Mouse (Mus musculus) intestine, postnatal 0 days (tissue): Measurements from ENCODE around the gene Xdh. TPM values are rescaled to one million over a fixed set of nuclear protein-coding genes. Genes with fewer than 3 reads are reported as not detected.

Experiments used
- ATAC-seq: fragments of 200-750 bp; cut with Nextera tagmentation; 2 replicates; pipeline ENCODE4 v1.8.0; 2017; ENCODE audit warnings: mild to moderate bottlenecking, moderate TSS enrichment, moderate library complexity
- H3K27ac ChIP-seq: fragments of 300-500 bp; sonication (generic); 2 replicates; pipeline ENCODE4 v1.5.1; 2014; ENCODE audit warnings: mild to moderate bottlenecking, low read depth, low read length, moderate library complexity
- H3K27me3 ChIP-seq: fragments of 300-500 bp; sonication (generic); replicated peaks from 2 replicates; pipeline ENCODE4 v1.6.1; 2014; ENCODE audit warnings: low read length, mixed read lengths; ENCODE audit not compliant: control insufficient read depth, insufficient read depth
- H3K36me3 ChIP-seq: fragments of 300-500 bp; sonication (generic); 2 replicates; pipeline ENCODE4 v1.6.1; 2014; ENCODE audit warnings: mild to moderate bottlenecking, moderate library complexity; ENCODE audit not compliant: control insufficient read depth, insufficient read depth
- H3K4me1 ChIP-seq: fragments of 300-500 bp; sonication (generic); replicated peaks from 2 replicates; pipeline ENCODE4 v1.6.1; 2014; ENCODE audit warnings: antibody characterized with exemption, low read length, mixed read lengths; ENCODE audit not compliant: control insufficient read depth, insufficient read depth
- H3K4me2 ChIP-seq: fragments of 300-500 bp; sonication (generic); replicated peaks from 2 replicates; pipeline ENCODE4 v1.6.1; 2014; ENCODE audit warnings: low read depth, mild to moderate bottlenecking, moderate library complexity
- H3K4me3 ChIP-seq: fragments of 300-500 bp; sonication (generic); 2 replicates; pipeline ENCODE4 v1.5.1; 2014; ENCODE audit warnings: low read depth, low read length
- H3K9ac ChIP-seq: fragments of 300-500 bp; sonication (generic); 2 replicates; pipeline ENCODE4 v1.6.1; 2014; ENCODE audit warnings: mild to moderate bottlenecking, low read depth, low read length
- H3K9me3 ChIP-seq: fragments of 300-500 bp; sonication (generic); 2 replicates; pipeline ENCODE4 v1.6.1; 2016; ENCODE audit warnings: mixed run types; ENCODE audit not compliant: control insufficient read depth
- CTCF ChIP-seq: sonication (generic); IDR thresholded peaks from 2 replicates; pipeline ENCODE4 v1.5.1; 2016; ENCODE audit warnings: low read depth, mild to moderate bottlenecking, control low read depth, antibody characterized with exemption, moderate library complexity
- WGBS: fragments of 180-500 bp; shearing (Covaris S2); extraction: QIAGEN DNeasy Blood & Tissue Kit; methylation state at CpG from one replicate; pipeline ENCODE4 v1.1.7; 2014; 5-methylcytosine and 5-hydroxymethylcytosine counted together
- polyA plus RNA-seq: library from polyadenylated mRNA; unstranded; fragments of >200 nt; fragmentation: Nextera tagmentation; extraction: Ambion mirVana; gene quantifications from 2 replicates; pipeline ENCODE4 v1.2.1, GENCODE M21; 2015

The Xdh gene
- polyA plus RNA-seq, 1 experiment from 2014 or later: 42.9 TPM

DNA sequence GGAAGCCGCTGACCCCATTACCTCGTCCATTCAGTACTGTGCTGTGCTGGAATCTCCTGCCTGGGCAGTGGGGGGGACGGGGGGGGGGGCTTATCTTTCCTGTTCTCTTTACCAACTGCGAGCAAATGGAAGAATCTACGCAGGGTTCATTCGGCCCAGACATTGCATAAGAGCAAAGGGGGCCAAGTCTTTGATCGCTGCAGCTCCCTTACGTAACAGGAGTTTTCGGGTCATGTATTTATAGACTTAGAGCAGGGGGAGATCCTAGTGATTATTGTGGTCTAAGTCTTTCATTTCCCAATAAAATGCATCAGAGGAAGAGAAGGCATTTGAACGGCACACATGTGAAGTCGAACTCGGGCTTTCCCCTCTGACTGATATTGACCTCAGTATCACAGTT is 66.7 kb downstream of the Xdh start:
- Histone ChIP-seq H3K27me3 (no peaks in the 10 kb centered on the region; the same call in 1 of the 2 replicates), H3K27ac (no peak overlapping the region), H3K9me3 (no peaks in the 10 kb centered on the region), H3K4me1 (no peaks in the 10 kb centered on the region), H3K36me3 (no peaks in the 10 kb centered on the region; the same call in 1 of the 2 replicates), H3K4me3 (no peak overlapping the region), H3K9ac (no peak overlapping the region), H3K4me2 (no peak overlapping the region)
- no peak for ATAC-seq
- TF ChIP-seq CTCF: no peak
- WGBS: 74% methylated on average over 12 of the region's 12 CpGs

DNA sequence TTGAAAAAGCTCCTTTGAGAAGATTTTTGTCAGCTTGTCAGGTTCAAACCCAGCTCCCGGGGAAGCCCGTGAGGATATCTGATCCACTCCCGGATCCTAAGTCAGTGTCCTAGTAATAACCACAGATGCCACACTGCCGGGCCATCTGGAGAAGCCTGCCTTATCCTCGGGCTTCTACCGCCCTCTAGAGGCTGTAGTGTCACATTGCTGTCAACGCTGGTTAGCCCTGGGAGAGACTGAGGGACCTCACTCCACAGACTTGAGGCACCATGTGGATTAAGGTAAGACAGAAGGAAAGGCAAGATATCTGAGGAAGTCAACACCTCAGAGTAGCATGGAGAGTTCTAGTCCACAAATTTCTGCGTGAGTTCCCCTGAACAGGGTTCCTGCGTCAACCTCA is 67.8 kb downstream of the Xdh start:
- Histone ChIP-seq H3K4me1 (no peaks in the 10 kb centered on the region), H3K4me3 (no peak overlapping the region), H3K27me3 (no peaks in the 10 kb centered on the region; the same call in 1 of the 2 replicates), H3K9ac (no peak overlapping the region), H3K9me3 (no peaks in the 10 kb centered on the region), H3K4me2 (no peak overlapping the region), H3K27ac (no peak overlapping the region), H3K36me3 (no peaks in the 10 kb centered on the region; the same call in 1 of the 2 replicates)
- TF ChIP-seq CTCF: peak; percentile 96
- peak; percentile 27; the same call in 1 of the 2 replicates for ATAC-seq
- 12% methylated on average over 9 of the region's 9 CpGs for WGBS

DNA sequence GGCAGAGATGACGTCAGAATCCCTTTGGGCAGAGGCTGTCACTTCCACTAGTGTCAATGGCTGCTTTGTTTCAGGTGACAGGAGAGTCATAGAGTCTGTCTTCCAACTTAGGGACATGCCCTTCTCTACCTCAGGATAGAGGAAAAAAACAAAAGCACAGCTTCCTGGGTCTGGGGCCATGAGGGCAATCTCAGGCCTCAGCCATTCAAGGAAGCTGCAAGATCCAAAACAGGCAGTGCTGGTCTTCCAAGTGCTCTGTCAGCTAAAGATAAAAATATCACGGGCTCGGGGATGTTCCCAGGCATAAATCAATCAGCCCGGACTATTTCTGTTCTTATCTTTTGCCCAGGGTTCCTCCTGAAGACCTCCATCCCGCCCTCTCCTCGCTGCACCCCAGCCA is 68.7 kb downstream of the Xdh start:
- no peak overlapping the region for H3K4me2 ChIP-seq
- 18% methylated on average over 6 of the region's 6 CpGs for WGBS
- no peaks in the 10 kb centered on the region; the same call in 1 of the 2 replicates for H3K36me3 ChIP-seq
- TF ChIP-seq CTCF: no peak
- no peaks in the 10 kb centered on the region; the same call in 1 of the 2 replicates for H3K27me3 ChIP-seq
- no peak for ATAC-seq
- no peak overlapping the region for H3K4me3 ChIP-seq
- no peak overlapping the region for H3K27ac ChIP-seq
- no peak overlapping the region for H3K9ac ChIP-seq
- H3K4me1 ChIP-seq: no peaks in the 10 kb centered on the region
- no peaks in the 10 kb centered on the region for H3K9me3 ChIP-seq

DNA sequence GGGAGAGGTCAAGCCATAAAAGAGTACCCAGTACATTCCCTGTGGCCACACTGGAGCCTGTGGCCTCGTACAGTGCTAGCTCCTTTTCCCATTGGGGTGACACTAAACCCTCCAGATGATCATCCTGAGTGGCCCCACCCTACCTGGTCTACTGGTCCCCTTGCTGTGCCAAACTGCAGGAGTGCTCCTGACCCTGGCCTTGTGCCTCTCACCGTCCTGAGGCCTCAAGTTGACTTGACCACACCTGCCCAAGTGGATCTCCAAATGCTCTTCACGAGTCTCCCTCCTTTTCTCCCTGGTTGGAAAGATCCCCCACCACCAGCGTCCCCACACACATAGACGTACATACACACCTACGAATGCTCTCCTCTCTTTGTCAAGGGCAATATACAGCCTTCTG is 69.7 kb downstream of the Xdh start:
- no peaks in the 10 kb centered on the region for H3K9me3 ChIP-seq
- H3K36me3 ChIP-seq: no peaks in the 10 kb centered on the region; the same call in 1 of the 2 replicates
- no peaks in the 10 kb centered on the region; the same call in 1 of the 2 replicates for H3K27me3 ChIP-seq
- WGBS: 75% methylated on average over 6 of the region's 6 CpGs
- no peak overlapping the region for H3K9ac ChIP-seq
- no peak for TF ChIP-seq CTCF
- no peak overlapping the region for H3K27ac ChIP-seq
- no peaks in the 10 kb centered on the region for H3K4me1 ChIP-seq
- H3K4me3 ChIP-seq: no peak overlapping the region
- ATAC-seq: no peak
- no peak overlapping the region for H3K4me2 ChIP-seq

DNA sequence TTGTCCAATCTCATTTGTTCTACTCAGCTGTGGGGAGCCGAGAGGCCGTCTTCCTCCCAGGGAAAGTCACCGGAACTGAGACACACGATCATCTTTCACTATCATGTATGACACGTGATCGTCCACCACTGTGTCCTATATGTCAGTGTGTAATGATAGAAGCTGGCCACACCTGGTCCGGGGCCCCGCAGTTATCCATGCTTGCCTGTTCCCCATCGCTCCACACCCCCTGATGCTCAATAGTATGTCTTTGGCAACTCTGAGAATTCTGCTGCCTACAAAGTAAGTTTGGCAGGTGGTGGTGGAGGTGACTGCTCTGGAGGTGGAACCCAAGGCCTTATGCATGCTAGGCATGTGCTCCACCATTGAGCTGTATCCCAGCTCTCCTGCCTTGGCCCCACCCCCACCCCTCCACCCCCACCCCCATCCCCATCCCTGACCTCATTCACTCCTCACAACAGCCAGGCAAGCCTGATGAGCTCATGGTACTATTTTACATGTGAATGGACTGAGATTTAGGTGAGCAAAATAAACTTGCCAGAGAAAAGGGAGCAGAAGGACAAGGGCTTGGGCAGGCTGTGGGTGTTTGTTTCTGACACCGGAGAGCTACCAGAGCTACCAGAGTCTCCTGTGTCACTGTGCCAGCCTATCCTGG is 70.6 kb downstream of the Xdh start:
- Histone ChIP-seq H3K4me3 (no peak overlapping the region), H3K4me1 (no peaks in the 10 kb centered on the region), H3K9me3 (no peaks in the 10 kb centered on the region), H3K36me3 (no peaks in the 10 kb centered on the region; the same call in 1 of the 2 replicates), H3K27me3 (no peaks in the 10 kb centered on the region; the same call in 1 of the 2 replicates), H3K9ac (no peak overlapping the region), H3K4me2 (no peak overlapping the region), H3K27ac (no peak overlapping the region)
- ATAC-seq: no peak
- WGBS: 90% methylated on average over 10 of the region's 10 CpGs
- TF ChIP-seq CTCF: no peak

DNA sequence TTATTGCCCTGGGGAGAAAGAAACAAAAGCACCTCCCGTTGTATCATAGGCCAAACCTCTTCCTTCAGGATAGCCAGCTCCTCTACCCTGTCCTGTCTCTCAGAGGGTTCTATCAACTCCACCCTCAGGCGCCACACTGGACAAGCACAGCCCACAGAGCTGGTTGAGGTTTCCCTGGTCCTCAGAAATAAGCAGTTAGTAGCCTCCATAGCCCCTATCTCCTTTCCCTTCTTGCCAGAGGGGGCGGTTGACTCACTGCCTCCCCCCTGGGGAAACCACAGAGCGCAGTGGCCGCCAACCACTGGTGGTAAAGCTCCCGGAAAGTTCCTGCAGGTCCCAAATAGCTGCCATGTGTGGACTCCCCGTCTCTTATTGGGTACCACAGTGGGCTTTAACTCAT is 74.3 kb downstream of the Xdh start:
- Histone ChIP-seq H3K9me3 (no peaks in the 10 kb centered on the region), H3K27me3 (no peaks in the 10 kb centered on the region), H3K4me2 (no peak overlapping the region), H3K27ac (no peak overlapping the region), H3K36me3 (no peaks in the 10 kb centered on the region; the same call in 1 of the 2 replicates), H3K4me1 (no peaks in the 10 kb centered on the region), H3K4me3 (no peak overlapping the region), H3K9ac (no peak overlapping the region)
- 79% methylated on average over 7 of the region's 7 CpGs for WGBS
- no peak for ATAC-seq
- no peak for TF ChIP-seq CTCF
